Mouse (Mus musculus) frontal cortex, adult 2 months (tissue): ENCODE data around the gene Abhd16a. TPM values are rescaled to one million over a fixed set of nuclear protein-coding genes. Genes with fewer than 3 reads are reported as not detected.

ENCODE experiments used
- DNase-seq, 2 experiments: peaks; one replicate each; pipeline ENCODE4 v3.0.0; 2022; ENCODE audit warnings: low spot score in 1 of 2; ENCODE audit errors: extremely low spot score in 1 of 2
- polyA plus RNA-seq: library from polyadenylated mRNA; depleted of rRNA; stranded (reverse); fragments of >200 nt; gene quantifications from 2 replicates; pipeline ENCODE4 v1.2.3, GENCODE M21; 2012; rRNA removed

The Abhd16a gene
- polyA plus RNA-seq, 1 experiment, result 159 TPM

- DNase-seq, result no peak
These were observed 51.5 kb downstream of the Abhd16a start for GRCm38 (mm10) chr17:35140490-35140996.

DNA sequence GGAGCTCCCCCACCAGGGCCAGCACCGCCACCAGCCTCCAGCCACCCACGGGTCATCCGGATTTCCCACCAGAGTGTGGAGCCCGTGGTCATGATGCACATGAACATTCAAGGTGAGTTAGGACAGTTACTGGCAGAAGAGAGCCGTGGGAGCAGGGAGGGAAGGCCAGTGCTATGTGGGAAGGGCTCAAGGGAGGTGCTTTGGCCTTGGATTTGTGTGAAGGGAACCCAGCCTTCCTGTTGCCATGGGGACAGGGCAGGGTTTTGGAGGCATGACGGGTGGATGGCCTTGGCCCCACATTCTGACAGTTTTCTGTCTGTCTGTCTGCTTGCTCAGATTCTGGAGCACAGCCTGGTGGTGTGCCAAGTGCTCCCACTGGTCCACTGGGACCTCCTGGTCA, 52.9 kb downstream of the Abhd16a start:
- no peak for DNase-seq

DNA sequence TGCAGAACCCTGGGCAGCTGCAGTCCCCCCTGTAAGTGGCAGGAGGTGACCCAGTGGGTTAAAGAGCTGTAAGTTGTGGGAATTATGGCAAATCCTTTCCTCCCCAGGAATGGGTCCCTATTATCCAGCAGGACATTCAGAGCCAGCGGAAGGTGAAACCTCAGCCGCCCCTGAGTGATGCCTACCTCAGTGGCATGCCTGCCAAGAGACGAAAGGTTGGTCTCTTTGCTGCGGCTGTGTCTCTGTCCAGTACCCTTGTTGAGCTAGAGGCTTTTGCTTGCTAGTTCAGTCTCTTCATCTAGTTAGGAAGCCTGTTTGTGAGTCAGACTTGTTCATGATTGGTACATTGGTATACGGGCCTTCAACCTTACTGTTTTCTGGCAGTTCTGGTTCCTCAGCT, 57.1 kb downstream of the Abhd16a start:
- no peak for DNase-seq

- DNase-seq, result no peak
These were observed 58.3 kb downstream of the Abhd16a start for GRCm38 (mm10) chr17:35147348-35147747.

DNA sequence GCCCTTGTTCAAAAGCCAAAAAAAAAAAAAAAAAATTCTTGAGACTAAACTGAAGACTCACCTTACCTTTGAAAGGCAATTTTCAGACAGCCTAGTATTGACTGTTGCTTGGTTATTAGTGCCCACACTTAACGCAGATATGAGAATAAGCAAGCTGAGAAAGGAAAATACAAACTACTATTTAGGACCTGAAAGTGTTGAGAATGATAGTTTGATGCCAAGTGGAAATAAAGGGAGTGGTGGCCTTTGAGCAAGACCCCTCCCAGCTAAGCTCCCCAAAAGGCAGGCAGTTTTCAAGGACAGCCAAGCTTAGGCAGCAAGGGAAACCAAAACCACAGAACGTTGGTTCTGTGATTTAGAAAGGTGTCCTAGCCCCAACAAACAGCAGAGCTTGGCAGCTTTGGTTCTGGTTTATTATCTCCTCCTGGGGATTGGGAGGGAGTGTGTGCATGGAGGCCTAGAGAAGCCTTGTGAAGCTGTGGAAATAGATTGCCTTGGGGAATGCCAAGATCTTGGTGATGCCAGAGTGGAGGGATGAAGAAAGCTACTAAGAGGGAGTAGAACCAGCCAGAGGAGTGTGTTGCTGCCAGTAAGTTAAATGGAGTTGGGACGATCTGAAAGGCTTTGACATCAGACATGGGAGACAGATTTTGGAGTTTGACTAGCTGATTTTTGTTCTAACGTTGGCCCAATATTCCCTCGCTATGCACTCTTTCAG, 59.0 kb downstream of the Abhd16a start:
- no peak for DNase-seq

- DNase-seq, result no peak
These were observed 63.1 kb downstream of the Abhd16a start for GRCm38 (mm10) chr17:35152121-35152520.

Other genes starting within 250 kb of the Abhd16a start
- gene Skiv2l, start 239.1 kb upstream of the Abhd16a start, polyA plus RNA-seq, result 72.8 and 77.5 TPM in 2 replicates
- gene Nelfe, start 238.9 kb upstream of the Abhd16a start, polyA plus RNA-seq, result 60.8 and 66.2 TPM in 2 replicates
- gene Cfb, start 226.7 kb upstream of the Abhd16a start, polyA plus RNA-seq, result 0.29 and 0.44 TPM in 2 replicates
- 7.5 and 8.8 TPM in 2 replicates for gene Zbtb12, start 209.8 kb upstream of the Abhd16a start, polyA plus RNA-seq
- 0.08 TPM in 1 of 2 replicates, not detected in the other for gene Gm20547, start 207.2 kb upstream of the Abhd16a start, polyA plus RNA-seq
- gene C2, start 191.0 kb upstream of the Abhd16a start, polyA plus RNA-seq, result 2.9 and 3.2 TPM in 2 replicates
- gene Ehmt2, start 190.8 kb upstream of the Abhd16a start, polyA plus RNA-seq, result 268 and 290 TPM in 2 replicates
- gene Slc44a4, start 174.8 kb upstream of the Abhd16a start, polyA plus RNA-seq, result 0.27 and 0.38 TPM in 2 replicates
- 48.7 and 53.6 TPM in 2 replicates for gene Neu1, start 158.0 kb upstream of the Abhd16a start, polyA plus RNA-seq
- gene Hspa1b, start 130.0 kb upstream of the Abhd16a start, polyA plus RNA-seq, result 10.9 and 13.4 TPM in 2 replicates
- gene Gm20481, start 119.4 kb upstream of the Abhd16a start, polyA plus RNA-seq, result 0.20 TPM in 1 of 2 replicates, not detected in the other
- 13.8 and 14.6 TPM in 2 replicates for gene Hspa1a, start 117.1 kb upstream of the Abhd16a start, polyA plus RNA-seq
- 0.40 and 0.74 TPM in 2 replicates for gene Hspa1l, start 116.6 kb upstream of the Abhd16a start, polyA plus RNA-seq
- gene Lsm2, start 107.4 kb upstream of the Abhd16a start, polyA plus RNA-seq, result 43.9 and 49.7 TPM in 2 replicates
- gene Vars, start 88.3 kb upstream of the Abhd16a start, polyA plus RNA-seq, result 48.2 and 55.1 TPM in 2 replicates
- 0.48 and 0.59 TPM in 2 replicates for gene Vwa7, start 72.7 kb upstream of the Abhd16a start, polyA plus RNA-seq
- gene Sapcd1, start 61.2 kb upstream of the Abhd16a start, polyA plus RNA-seq, result 1.5 and 2.6 TPM in 2 replicates
- 1.5 and 2.0 TPM in 2 replicates for gene Msh5, start 42.5 kb upstream of the Abhd16a start, polyA plus RNA-seq
- gene Clic1, start 39.3 kb upstream of the Abhd16a start, polyA plus RNA-seq, result 26.4 and 28.5 TPM in 2 replicates
- gene Ddah2, start 30.2 kb upstream of the Abhd16a start, polyA plus RNA-seq, result 40.8 and 42.8 TPM in 2 replicates
- not detected in 2 replicates for gene Ly6g6c, start 23.9 kb upstream of the Abhd16a start, polyA plus RNA-seq
- 0.04 TPM in 2 replicates for gene Mpig6b, start 23.1 kb upstream of the Abhd16a start, polyA plus RNA-seq
- 65.5 and 71.7 TPM in 2 replicates for gene Ly6g6e, start 12.4 kb upstream of the Abhd16a start, polyA plus RNA-seq
- 2.3 and 2.9 TPM in 2 replicates for gene Ly6g6d, start 11.2 kb upstream of the Abhd16a start, polyA plus RNA-seq
- gene Ly6g6f, start 3.7 kb upstream of the Abhd16a start, polyA plus RNA-seq, result 0.10 and 0.27 TPM in 2 replicates
- gene Ly6g5c, start 19.0 kb downstream of the Abhd16a start, polyA plus RNA-seq, result 0.38 TPM in 1 of 2 replicates, not detected in the other
- 1.2 and 2.0 TPM in 2 replicates for gene Ly6g5b, start 26.2 kb downstream of the Abhd16a start, polyA plus RNA-seq
- 18.9 and 20.2 TPM in 2 replicates for gene Gpank1, start 32.2 kb downstream of the Abhd16a start, polyA plus RNA-seq
- gene Csnk2b, start 32.8 kb downstream of the Abhd16a start, polyA plus RNA-seq, result 173 and 179 TPM in 2 replicates
- 8.2 and 9.1 TPM in 2 replicates for gene D17H6S53E, start 37.1 kb downstream of the Abhd16a start, polyA plus RNA-seq
- gene Apom, start 42.8 kb downstream of the Abhd16a start, polyA plus RNA-seq, result 0.40 and 0.78 TPM in 2 replicates
- 199 and 213 TPM in 2 replicates for gene Bag6, start 45.9 kb downstream of the Abhd16a start, polyA plus RNA-seq
- 261 and 306 TPM in 2 replicates for gene Prrc2a, start 75.6 kb downstream of the Abhd16a start, polyA plus RNA-seq
- gene Aif1, start 86.8 kb downstream of the Abhd16a start, polyA plus RNA-seq, result 11.2 and 17.2 TPM in 2 replicates
- 14.3 and 20.7 TPM in 2 replicates for gene Lst1, start 99.2 kb downstream of the Abhd16a start, polyA plus RNA-seq
- gene Ltb, start 105.2 kb downstream of the Abhd16a start, polyA plus RNA-seq, result 0.78 and 0.88 TPM in 2 replicates
- gene Tnf, start 112.7 kb downstream of the Abhd16a start, polyA plus RNA-seq, result 0.11 and 0.14 TPM in 2 replicates
- 0.06 and 0.17 TPM in 2 replicates for gene Lta, start 116.1 kb downstream of the Abhd16a start, polyA plus RNA-seq
- not detected in 2 replicates for gene Gm16181, start 131.6 kb downstream of the Abhd16a start, polyA plus RNA-seq
- gene Atp6v1g2, start 144.4 kb downstream of the Abhd16a start, polyA plus RNA-seq, result 665 and 695 TPM in 2 replicates
- 13.7 and 15.1 TPM in 2 replicates for gene Nfkbil1, start 146.5 kb downstream of the Abhd16a start, polyA plus RNA-seq
- gene Ddx39b, start 152.5 kb downstream of the Abhd16a start, polyA plus RNA-seq, result 438 and 444 TPM in 2 replicates
- gene H2-D1, start 173.5 kb downstream of the Abhd16a start, polyA plus RNA-seq, result 66.1 and 69.2 TPM in 2 replicates
- gene H2-Q1, start 231.1 kb downstream of the Abhd16a start, polyA plus RNA-seq, result 0.44 and 1.1 TPM in 2 replicates